ENCODE assay signal across 24 mouse cellular contexts in genomic region chr10:83341226-83341625, GRCm38 (mm10). TPM values are rescaled to one million over a fixed set of nuclear protein-coding genes. Genes with fewer than 3 reads are reported as not detected.
A peak's percentile ranks its signal among the peaks of the same experiment; 100 is the strongest.
DNase-seq lines count a peak whose midpoint lies in the region; ATAC-seq and TF ChIP-seq lines count a peak whose summit lies in the region.
"Had no signal": no experiment of that assay in that cellular context is flagged by ENCODE, and none has a peak within 500 bp of the region (broad histone marks: within the 10 kb centered on the region; RNA-seq: fewer than 3 reads in every experiment).

No protein-coding gene starts in this region.

- no peak for TF ChIP-seq CTCF in kidney, postnatal 0 days (IDR thresholded peaks at IDR 0.05; ENCODE audit: low read depth)

- no peak overlapping the region for H3K27ac ChIP-seq in kidney, postnatal 0 days
- H3K27ac ChIP-seq: embryonic facial prominence, embryonic 12.5 days; forebrain, embryonic 12.5 days; forebrain, embryonic 15.5 days; heart, embryonic 15.5 days; hindbrain, embryonic 14.5 days; hindbrain, postnatal 0 days had no signal

- H3K4me1 ChIP-seq in kidney, postnatal 0 days (replicated peaks; ENCODE audit: insufficient read depth, low read length), result peaks cover 7% of the 10 kb centered on the region; the same call in 1 of the 2 replicates
- H3K4me1 ChIP-seq: embryonic facial prominence, embryonic 12.5 days had no signal

- peak; percentile 51 for ATAC-seq in kidney, postnatal 0 days (replicated peaks; ENCODE audit: low FRiP score, low read depth)
- ATAC-seq: forebrain, embryonic 15.5 days; hindbrain, postnatal 0 days; inflammation-experienced regulatory T-cells, adult 6 months had no signal

- no peak overlapping the region for H3K4me2 ChIP-seq in kidney, postnatal 0 days (ENCODE audit: low read length)
- H3K4me2 ChIP-seq: embryonic facial prominence, embryonic 12.5 days; forebrain, embryonic 12.5 days; forebrain, embryonic 15.5 days; heart, embryonic 12.5 days; heart, embryonic 15.5 days; hindbrain, embryonic 14.5 days had no signal

- no peak overlapping the region for H3K9ac ChIP-seq in kidney, postnatal 0 days (ENCODE audit: low read depth, low read length)
- H3K9ac ChIP-seq: embryonic facial prominence, embryonic 12.5 days; forebrain, embryonic 12.5 days; forebrain, embryonic 15.5 days; heart, embryonic 12.5 days; heart, embryonic 15.5 days; hindbrain, embryonic 14.5 days had no signal

- H3K36me3 ChIP-seq in kidney, postnatal 0 days (ENCODE audit: insufficient read depth, low read length), result no peaks in the 10 kb centered on the region
- H3K36me3 ChIP-seq: embryonic facial prominence, embryonic 12.5 days; forebrain, embryonic 12.5 days; forebrain, embryonic 15.5 days; heart, embryonic 12.5 days; heart, embryonic 15.5 days had no signal

- no peaks in the 10 kb centered on the region for H3K9me3 ChIP-seq in kidney, postnatal 0 days (replicated peaks; ENCODE audit: low read length)
- H3K9me3 ChIP-seq: embryonic facial prominence, embryonic 12.5 days; forebrain, embryonic 12.5 days; forebrain, embryonic 15.5 days; heart, embryonic 12.5 days; heart, embryonic 15.5 days had no signal

- H3K4me3 ChIP-seq in kidney, postnatal 0 days (replicated peaks; ENCODE audit: low read depth, low read length), result no peak overlapping the region
- H3K4me3 ChIP-seq: embryonic facial prominence, embryonic 12.5 days; erythroblast, embryonic 14.5 days; forebrain, embryonic 12.5 days; forebrain, embryonic 15.5 days; heart, embryonic 12.5 days; heart, embryonic 15.5 days had no signal

- peaks cover 20% of the 10 kb centered on the region for H3K27me3 ChIP-seq in kidney, postnatal 0 days (ENCODE audit: insufficient read depth, low read length)

- no peak for DNase-seq in kidney, postnatal 0 days (ENCODE audit: low spot score)
- no peak for DNase-seq in kidney, postnatal 25 days
- peak; percentile 28 for DNase-seq in thymus, postnatal 14 days
- DNase-seq in thymus, postnatal 10 days (ENCODE audit: low spot score in 2 of 2), result no peak
- DNase-seq in R1 (ENCODE audit: low read depth, low spot score), result peak; percentile 43
- no peak for DNase-seq in heart, postnatal 4 days
- DNase-seq: adrenal gland, adult 2 months; adrenal gland, postnatal 14 days; cerebellum, adult 18-20 months; cerebellum, adult 9-10 months; cerebellum, postnatal 14 days; gastrocnemius, postnatal 25 days; heart, adult 18-20 months; heart, postnatal 10 days; heart, postnatal 36 days had no signal

- 35% methylated on average over 2 of the region's 2 CpGs for WGBS in kidney, postnatal 0 days

RNA-seq across cellular contexts. Expression of gene Slc41a2, which starts 3.5 kb away (rescaled TPM):
- polyA plus RNA-seq in kidney, postnatal 0 days (2015; fragmentation: Nextera tagmentation; extraction: Ambion mirVana), result 0.78 and 0.87 TPM in 2 replicates
- total RNA-seq in heart, postnatal 4 days (2021), result 1 to 10 TPM; 1.7 to 2.3 TPM
- polyA plus RNA-seq: erythroblast, embryonic 14.5 days had no signal

RNA-seq across cellular contexts. Expression of gene D10Wsu102e, which starts 18.8 kb away (rescaled TPM):
- polyA plus RNA-seq in kidney, postnatal 0 days (2015; fragmentation: Nextera tagmentation; extraction: Ambion mirVana), result 0.50 and 0.55 TPM in 2 replicates
- 1 to 10 TPM; 1.1 TPM for total RNA-seq in heart, postnatal 4 days (2021)

Comparison
In these comparisons a context has a peak if more than half of its experiments do, and no peak if none do; other contexts are left out.
1. DNase-seq: peak in thymus, postnatal 14 days (single experiment) and R1 (single experiment); none in kidney, postnatal 0 days (single experiment), kidney, postnatal 25 days (0 of 2), thymus, postnatal 10 days (0 of 2) and heart, postnatal 4 days (single experiment).